Mouse (Mus musculus): ENCODE measurements around the gene Trpv4.

- TF ChIP-seq CTCF (IDR thresholded peaks at IDR 0.05; ENCODE audit: borderline replicate concordance, extremely low read depth, insufficient read depth, insufficient read length) (no peak), POLR2A (IDR thresholded peaks at IDR 0.05; ENCODE audit: borderline replicate concordance, extremely low read depth, insufficient read depth, insufficient read length, poor library complexity, severe bottlenecking) (no peak)
Measured at GRCm38 (mm10) chr5:114651449-114651848, 6.8 kb downstream of the Trpv4 start.
